Mouse (Mus musculus) erythroblast, embryonic 14.5 days (primary cell): Measurements from ENCODE around the gene Sat1. TPM values are rescaled to one million over a fixed set of nuclear protein-coding genes. Genes with fewer than 3 reads are reported as not detected.

Experiments used
- H3K27me3 ChIP-seq: 2 replicates; pipeline ENCODE4 v1.6.1; 2012; ENCODE audit warnings: inconsistent platforms; ENCODE audit not compliant: control insufficient read depth
- H3K36me3 ChIP-seq: 2 replicates; pipeline ENCODE4 v1.6.1; 2012; ENCODE audit warnings: mild to moderate bottlenecking, inconsistent platforms; ENCODE audit not compliant: control insufficient read depth
- H3K4me1 ChIP-seq: 2 replicates; pipeline ENCODE4 v1.6.1; 2012; ENCODE audit warnings: inconsistent platforms; ENCODE audit not compliant: control insufficient read depth
- H3K4me3 ChIP-seq: replicated peaks from 2 replicates; pipeline ENCODE3; 2012; ENCODE audit warnings: moderate library complexity, mild to moderate bottlenecking, inconsistent platforms
- H3K9me3 ChIP-seq: 2 replicates; pipeline ENCODE4 v1.6.1; 2012; ENCODE audit warnings: low read length, inconsistent platforms, mixed read lengths; ENCODE audit not compliant: control insufficient read depth
- GATA1 ChIP-seq: IDR thresholded peaks from 2 replicates; pipeline ENCODE4 v1.6.1; 2012; ENCODE audit warnings: low read length, inconsistent platforms, mixed read lengths
- TAL1 ChIP-seq: IDR thresholded peaks from 3 replicates; pipeline ENCODE4 v1.6.1; 2012; ENCODE audit warnings: low read length, inconsistent platforms, mixed read lengths
- polyA plus RNA-seq: library from polyadenylated mRNA; stranded (reverse); fragments of >175 nt; gene quantifications from 2 replicates; pipeline ENCODE4 v1.2.3, GENCODE M21; 2012

Gene Sat1
- polyA plus RNA-seq, 1 experiment = 0.31 TPM

DNA sequence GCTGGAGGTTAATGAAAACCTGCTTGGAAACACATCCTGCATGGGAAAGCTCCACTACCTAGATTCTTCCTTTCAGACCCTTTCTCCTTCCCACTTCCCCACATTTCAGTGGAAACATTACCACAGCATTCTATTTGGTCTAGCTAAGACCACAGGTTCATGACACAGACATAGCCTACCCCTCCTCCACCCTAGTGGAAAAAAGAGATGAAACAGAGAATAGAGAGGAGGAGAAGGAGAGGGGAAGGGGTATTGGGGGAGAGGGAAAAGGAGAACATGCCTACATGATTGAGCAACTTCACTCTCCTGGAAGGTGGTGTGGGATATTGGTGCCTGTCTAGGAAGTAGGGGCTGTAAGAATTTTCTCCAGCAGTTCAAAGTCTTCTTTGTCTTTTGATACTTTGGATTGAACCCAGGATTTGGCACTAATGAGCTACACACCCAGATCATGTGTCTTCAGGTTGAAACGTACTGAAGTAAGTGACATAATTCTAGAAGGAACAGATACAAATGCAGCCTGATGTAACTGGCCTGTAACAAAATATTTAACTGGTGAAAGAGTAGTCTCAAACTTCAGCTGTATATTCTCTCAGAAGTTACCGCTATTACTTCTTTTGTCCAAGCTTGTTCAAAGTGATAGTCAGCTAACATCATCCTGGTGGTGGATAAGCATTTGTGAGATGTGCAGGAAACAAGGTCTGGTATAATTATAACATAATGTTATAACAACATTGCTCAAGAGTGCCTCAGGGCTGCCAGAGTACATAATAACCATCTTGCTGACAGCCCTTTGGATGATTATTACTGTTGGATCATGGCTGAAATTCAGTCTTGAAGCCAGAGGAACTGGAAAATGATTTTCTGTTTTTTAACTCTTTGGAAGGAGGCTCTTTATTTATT lies 13.6 kb downstream of the Sat1 start:
- H3K36me3 ChIP-seq = no peaks in the 10 kb centered on the region
- H3K9me3 ChIP-seq = no peaks in the 10 kb centered on the region
- no peak for TF ChIP-seq GATA1
- TF ChIP-seq TAL1 = no peak

DNA sequence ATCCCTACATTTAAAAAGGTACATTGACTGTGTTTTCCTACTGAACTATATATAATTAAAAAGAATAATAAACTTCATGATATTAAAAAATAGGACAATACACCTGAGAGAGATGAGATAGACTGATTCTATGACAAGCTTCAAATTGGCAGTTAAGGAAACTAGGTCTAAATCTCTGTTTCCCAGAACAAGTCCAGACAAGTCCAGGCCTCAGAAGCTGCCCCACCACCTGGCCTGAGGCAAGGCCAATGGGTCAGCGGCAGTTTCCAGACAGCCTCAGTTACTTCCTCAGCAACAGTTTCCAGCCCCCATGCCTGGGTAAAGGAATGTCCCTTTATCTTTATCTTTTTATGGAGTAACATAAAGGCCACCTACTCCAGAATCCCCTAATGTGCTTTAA lies 14.4 kb downstream of the Sat1 start:
- Histone ChIP-seq H3K4me3 (no peak overlapping the region), H3K9me3 (no peaks in the 10 kb centered on the region), H3K27me3 (no peaks in the 10 kb centered on the region), H3K4me1 (no peaks in the 10 kb centered on the region), H3K36me3 (no peaks in the 10 kb centered on the region)
- TF ChIP-seq GATA1 = no peak
- no peak for TF ChIP-seq TAL1

More for the DNA sequence above, 13.6 kb downstream of the Sat1 start:
- H3K4me3 ChIP-seq = no peak overlapping the region
- H3K27me3 ChIP-seq = no peaks in the 10 kb centered on the region
- no peaks in the 10 kb centered on the region for H3K4me1 ChIP-seq

GRCm38 (mm10) chrX:155194979-155195378 lies 21.3 kb downstream of the Sat1 start:
- TF ChIP-seq TAL1 (no peak), GATA1 (no peak)
- Histone ChIP-seq H3K4me1 (no peaks in the 10 kb centered on the region), H3K36me3 (no peaks in the 10 kb centered on the region), H3K9me3 (no peaks in the 10 kb centered on the region), H3K27me3 (no peaks in the 10 kb centered on the region), H3K4me3 (no peak overlapping the region)

DNA sequence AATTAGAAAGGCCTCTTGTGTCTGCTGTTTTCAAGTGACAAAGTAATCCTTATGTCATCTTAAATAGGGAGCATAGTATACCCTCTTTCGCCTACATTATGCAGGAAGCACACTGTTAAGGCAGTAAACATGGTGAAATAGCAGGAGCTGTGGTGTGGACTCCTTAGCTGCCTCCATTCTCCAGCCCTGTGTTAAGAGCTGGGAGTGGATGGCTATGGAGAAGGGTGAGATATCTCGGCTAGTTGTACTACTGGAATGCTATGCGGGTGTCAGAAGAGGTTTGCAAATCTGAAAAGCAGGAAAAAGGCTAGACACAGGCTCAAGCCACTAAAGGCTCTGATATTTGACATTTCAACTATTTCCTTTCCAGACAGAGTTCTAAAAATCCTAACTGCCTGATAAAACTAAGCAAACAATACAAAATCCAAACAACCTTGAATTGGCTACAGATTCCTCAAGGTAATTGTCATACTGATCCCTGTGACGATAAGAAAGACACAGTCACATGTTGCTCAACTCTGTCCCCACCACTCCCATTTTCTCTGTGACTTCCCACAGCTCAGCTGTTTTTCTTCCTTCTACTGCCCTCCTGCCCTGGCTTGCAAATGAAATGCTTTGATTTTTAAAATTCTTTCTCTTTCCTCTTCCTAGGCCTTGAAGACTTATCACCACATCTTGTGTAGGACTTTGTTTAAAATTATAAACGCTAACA lies 22.4 kb downstream of the Sat1 start:
- no peaks in the 10 kb centered on the region for H3K4me1 ChIP-seq
- no peaks in the 10 kb centered on the region for H3K27me3 ChIP-seq
- H3K4me3 ChIP-seq = no peak overlapping the region
- TF ChIP-seq TAL1 (no peak), GATA1 (no peak)
- H3K36me3 ChIP-seq = no peaks in the 10 kb centered on the region
- no peaks in the 10 kb centered on the region for H3K9me3 ChIP-seq

- Histone ChIP-seq H3K36me3 (no peaks in the 10 kb centered on the region), H3K27me3 (no peaks in the 10 kb centered on the region), H3K4me1 (no peaks in the 10 kb centered on the region), H3K4me3 (no peak overlapping the region), H3K9me3 (no peaks in the 10 kb centered on the region)
- TF ChIP-seq GATA1 = no peak
- TF ChIP-seq TAL1 = no peak
Measured at GRCm38 (mm10) chrX:155191941-155192340, 24.3 kb downstream of the Sat1 start.

- no peaks in the 10 kb centered on the region for H3K36me3 ChIP-seq
- no peaks in the 10 kb centered on the region for H3K27me3 ChIP-seq
- H3K9me3 ChIP-seq = no peaks in the 10 kb centered on the region
- TF ChIP-seq TAL1 (no peak), GATA1 (no peak)
- no peaks in the 10 kb centered on the region for H3K4me1 ChIP-seq
- no peak overlapping the region for H3K4me3 ChIP-seq
Measured at GRCm38 (mm10) chrX:155177640-155178039, 38.6 kb downstream of the Sat1 start.

GRCm38 (mm10) chrX:155177230-155177629 lies 39.0 kb downstream of the Sat1 start:
- H3K27me3 ChIP-seq = no peaks in the 10 kb centered on the region
- H3K4me3 ChIP-seq = no peak overlapping the region
- H3K4me1 ChIP-seq = no peaks in the 10 kb centered on the region
- H3K9me3 ChIP-seq = no peaks in the 10 kb centered on the region
- no peaks in the 10 kb centered on the region for H3K36me3 ChIP-seq
- no peak for TF ChIP-seq TAL1
- no peak for TF ChIP-seq GATA1

- TF ChIP-seq TAL1 = no peak
- TF ChIP-seq GATA1 = no peak
- no peaks in the 10 kb centered on the region for H3K27me3 ChIP-seq
- H3K36me3 ChIP-seq = no peaks in the 10 kb centered on the region
- H3K4me1 ChIP-seq = no peaks in the 10 kb centered on the region
- no peaks in the 10 kb centered on the region for H3K9me3 ChIP-seq
- H3K4me3 ChIP-seq = no peak overlapping the region
Measured at GRCm38 (mm10) chrX:155175568-155175967, 40.7 kb downstream of the Sat1 start.

- no peaks in the 10 kb centered on the region for H3K36me3 ChIP-seq
- no peaks in the 10 kb centered on the region for H3K9me3 ChIP-seq
- H3K4me3 ChIP-seq = no peak overlapping the region
- H3K4me1 ChIP-seq = no peaks in the 10 kb centered on the region
- TF ChIP-seq GATA1 (no peak), TAL1 (no peak)
- H3K27me3 ChIP-seq = no peaks in the 10 kb centered on the region
Measured at GRCm38 (mm10) chrX:155172310-155172709, 43.9 kb downstream of the Sat1 start.
